Mouse (Mus musculus): ENCODE data around the gene Gpr39.

DNA sequence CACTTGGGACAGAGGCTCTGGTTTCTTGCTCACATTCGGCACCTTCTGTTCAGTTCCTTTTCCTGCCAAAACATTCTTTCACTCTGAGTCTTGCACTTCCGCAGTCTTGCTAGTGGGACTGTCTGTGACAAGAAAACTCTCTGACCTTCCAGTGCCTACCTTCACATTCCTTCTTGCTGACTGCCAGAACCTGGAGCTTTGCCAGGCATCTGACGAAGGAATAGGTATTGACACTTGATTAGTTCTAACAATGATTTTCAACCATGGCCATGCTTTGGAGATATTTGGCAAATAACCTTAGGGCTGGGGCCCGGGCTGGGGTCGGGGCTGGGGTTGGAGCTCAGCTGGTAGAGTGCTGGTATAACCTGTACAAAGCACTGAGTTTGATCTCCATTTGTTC, 123.7 kb downstream of the Gpr39 start:
- TF ChIP-seq HCFC1 (IDR thresholded peaks at IDR 0.05; ENCODE audit: borderline replicate concordance, insufficient read depth, low read length): no peak
- TF ChIP-seq MAFK (IDR thresholded peaks at IDR 0.05; ENCODE audit: insufficient read depth, low read depth, low read length): no peak
- TF ChIP-seq CHD2 (IDR thresholded peaks at IDR 0.05; ENCODE audit: low read depth, low read length): no peak
- TF ChIP-seq ZNF384 (IDR thresholded peaks at IDR 0.05; ENCODE audit: low read depth, low read length): no peak
- TF ChIP-seq ZC3H11A (IDR thresholded peaks at IDR 0.05; ENCODE audit: borderline replicate concordance, low read depth, low read length): no peak

Measured in ES-E14 (cell line).